Mouse (Mus musculus): ENCODE data around the gene Slc25a47. TPM values are rescaled to one million over a fixed set of nuclear protein-coding genes. Genes with fewer than 3 reads are reported as not detected.
"Not testable (repeated sequence)": the region's sequence is repeated elsewhere in the genome, so short reads cannot be mapped to it uniquely, and the experiment has no call there.

Slc25a47 gene
- polyA plus RNA-seq, 1 experiment from 2014 or later, result 10.0 TPM

DNA sequence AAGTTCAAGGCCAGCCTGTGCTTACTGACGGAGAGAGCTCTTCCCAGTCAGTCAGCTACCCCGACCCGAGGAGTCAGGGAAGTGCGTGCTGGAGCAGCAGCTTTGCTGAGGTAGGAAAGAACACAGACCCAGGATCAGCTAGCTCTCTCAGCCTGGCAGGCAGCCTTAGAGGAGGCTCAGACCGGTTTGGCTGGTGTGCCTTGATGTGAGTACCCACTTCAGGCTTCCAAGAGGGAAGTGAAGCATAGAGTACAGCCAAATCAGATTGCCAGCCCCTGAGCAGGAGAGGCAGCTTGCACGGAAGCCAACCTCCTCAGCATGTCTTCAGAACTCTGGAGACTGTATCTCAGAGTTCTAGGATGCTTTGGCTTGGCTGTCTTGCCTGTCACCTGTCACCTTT lies 5.3 kb downstream of the Slc25a47 start:
- Histone ChIP-seq H3K4me1 (replicated peaks; ENCODE audit: control insufficient read depth, insufficient read depth, low read length) (peaks cover 16% of the 10 kb centered on the region; the same call in 1 of the 2 replicates), H3K27ac (ENCODE audit: low read depth, low read length) (no peak overlapping the region), H3K9me3 (ENCODE audit: control insufficient read depth, low read length) (no peaks in the 10 kb centered on the region), H3K4me2 (ENCODE audit: low read depth, low read length, severe bottlenecking) (no peak overlapping the region), H3K4me3 (ENCODE audit: low read depth, low read length) (no peak overlapping the region), H3K9ac (ENCODE audit: low read length) (no peak overlapping the region), H3K36me3 (ENCODE audit: control insufficient read depth, insufficient read depth, low read length) (peaks cover 5% of the 10 kb centered on the region; the same call in 1 of the 2 replicates), H3K27me3 (ENCODE audit: control insufficient read depth, insufficient read depth, low read length) (no peaks in the 10 kb centered on the region)
- 90% methylated on average over 6 of the region's 6 CpGs for WGBS
- no peak for ATAC-seq (replicated peaks; ENCODE audit: low FRiP score)
- DNase-seq (ENCODE audit: low spot score), result no peak

DNA sequence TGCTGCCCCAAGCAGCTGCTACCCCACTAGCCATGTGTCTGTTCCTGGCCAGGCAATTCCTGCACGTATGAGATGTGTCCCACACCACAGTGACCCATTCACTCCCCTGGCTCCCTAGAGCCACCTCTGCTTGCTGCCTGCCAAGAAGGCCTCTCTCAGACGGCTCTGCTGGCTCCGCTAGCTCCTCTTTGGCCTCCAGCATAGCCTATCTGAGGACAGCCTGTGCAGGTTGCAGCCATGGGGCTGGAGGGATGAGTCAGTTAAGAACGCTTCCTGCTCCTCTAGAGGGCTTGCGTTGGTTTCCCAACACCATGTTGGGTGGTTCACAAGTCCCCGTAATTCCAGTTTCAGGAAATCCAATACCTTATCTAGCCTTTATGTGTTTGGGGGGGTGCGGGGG lies 6.8 kb downstream of the Slc25a47 start:
- H3K9me3 ChIP-seq (ENCODE audit: control insufficient read depth, low read length), result no peaks in the 10 kb centered on the region
- no peak overlapping the region for H3K27ac ChIP-seq (ENCODE audit: low read depth, low read length)
- no peak overlapping the region for H3K4me3 ChIP-seq (ENCODE audit: low read depth, low read length)
- DNase-seq (ENCODE audit: low spot score) (no peak), ATAC-seq (replicated peaks; ENCODE audit: low FRiP score) (no peak)
- peaks cover 6% of the 10 kb centered on the region; the same call in 1 of the 2 replicates for H3K4me1 ChIP-seq (replicated peaks; ENCODE audit: control insufficient read depth, insufficient read depth, low read length)
- no peak overlapping the region for H3K9ac ChIP-seq (ENCODE audit: low read length)
- peaks cover 5% of the 10 kb centered on the region; the same call in 1 of the 2 replicates for H3K36me3 ChIP-seq (ENCODE audit: control insufficient read depth, insufficient read depth, low read length)
- 88% methylated on average over 7 of the region's 7 CpGs for WGBS
- H3K4me2 ChIP-seq (ENCODE audit: low read depth, low read length, severe bottlenecking), result no peak overlapping the region
- H3K27me3 ChIP-seq (ENCODE audit: control insufficient read depth, insufficient read depth, low read length), result no peaks in the 10 kb centered on the region

DNA sequence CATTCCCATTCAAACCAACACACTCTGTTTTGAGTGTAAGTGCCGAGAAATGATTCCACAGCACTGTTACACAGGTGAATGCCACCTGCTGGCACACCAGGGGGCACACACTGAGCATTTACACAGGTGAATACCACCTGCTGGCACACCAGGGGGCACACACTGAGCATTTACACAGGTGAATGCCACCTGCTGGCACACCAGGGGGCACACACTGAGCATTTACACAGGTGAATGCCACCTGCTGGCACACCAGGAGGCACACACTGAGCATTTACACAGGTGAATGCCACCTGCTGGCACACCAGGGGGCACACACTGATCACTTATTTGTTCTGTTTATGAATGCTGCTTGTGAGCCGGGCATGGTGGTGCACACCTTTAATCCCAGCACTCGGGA lies 12.2 kb downstream of the Slc25a47 start:
- not testable (repeated sequence) for H3K27ac ChIP-seq (ENCODE audit: low read depth, low read length); H3K4me3 ChIP-seq (ENCODE audit: low read depth, low read length); H3K36me3 ChIP-seq (ENCODE audit: control insufficient read depth, insufficient read depth, low read length); ATAC-seq (replicated peaks; ENCODE audit: low FRiP score); H3K9ac ChIP-seq (ENCODE audit: low read length); H3K27me3 ChIP-seq (ENCODE audit: control insufficient read depth, insufficient read depth, low read length); H3K4me2 ChIP-seq (ENCODE audit: low read depth, low read length, severe bottlenecking); DNase-seq (ENCODE audit: low spot score); H3K4me1 ChIP-seq (replicated peaks; ENCODE audit: control insufficient read depth, insufficient read depth, low read length); H3K9me3 ChIP-seq (ENCODE audit: control insufficient read depth, low read length)
- 87% methylated on average over 3 of the region's 3 CpGs for WGBS

DNA sequence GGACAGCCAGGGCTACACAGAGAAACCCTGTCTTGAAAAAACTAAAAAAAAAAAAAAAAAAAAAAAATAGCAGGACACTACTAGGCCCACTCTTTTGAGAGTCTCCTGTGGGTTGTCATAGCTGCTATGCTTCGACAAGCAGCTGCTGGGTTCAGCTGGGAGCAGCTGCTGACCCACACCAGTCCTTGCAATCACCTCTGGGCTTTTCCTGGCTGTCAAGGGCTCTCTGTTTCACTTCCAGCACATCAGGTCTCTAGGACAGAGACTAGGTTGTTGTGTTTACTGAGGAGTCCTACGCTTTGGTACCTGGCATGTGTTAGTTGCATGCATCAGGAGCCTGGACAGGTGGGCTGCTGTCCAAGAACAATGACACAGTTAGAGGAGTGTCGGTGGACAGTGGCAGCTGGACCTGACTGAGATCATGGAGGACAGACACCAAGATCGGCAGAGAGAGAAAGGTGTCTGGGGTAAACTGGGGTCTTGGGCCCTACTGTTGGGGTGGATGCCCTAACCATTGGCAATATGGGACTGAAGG lies 13.7 kb downstream of the Slc25a47 start:
- no peak overlapping the region for H3K27ac ChIP-seq (ENCODE audit: low read depth, low read length)
- no peak overlapping the region for H3K9ac ChIP-seq (ENCODE audit: low read length)
- H3K4me1 ChIP-seq (replicated peaks; ENCODE audit: control insufficient read depth, insufficient read depth, low read length), result no peaks in the 10 kb centered on the region
- ATAC-seq (replicated peaks; ENCODE audit: low FRiP score) (no peak), DNase-seq (ENCODE audit: low spot score) (no peak)
- no peak overlapping the region for H3K4me2 ChIP-seq (ENCODE audit: low read depth, low read length, severe bottlenecking)
- H3K36me3 ChIP-seq (ENCODE audit: control insufficient read depth, insufficient read depth, low read length), result peaks cover 2% of the 10 kb centered on the region; the same call in 1 of the 2 replicates
- WGBS, result 91% methylated on average over 4 of the region's 4 CpGs
- H3K27me3 ChIP-seq (ENCODE audit: control insufficient read depth, insufficient read depth, low read length), result no peaks in the 10 kb centered on the region
- no peaks in the 10 kb centered on the region for H3K9me3 ChIP-seq (ENCODE audit: control insufficient read depth, low read length)
- no peak overlapping the region for H3K4me3 ChIP-seq (ENCODE audit: low read depth, low read length)

DNA sequence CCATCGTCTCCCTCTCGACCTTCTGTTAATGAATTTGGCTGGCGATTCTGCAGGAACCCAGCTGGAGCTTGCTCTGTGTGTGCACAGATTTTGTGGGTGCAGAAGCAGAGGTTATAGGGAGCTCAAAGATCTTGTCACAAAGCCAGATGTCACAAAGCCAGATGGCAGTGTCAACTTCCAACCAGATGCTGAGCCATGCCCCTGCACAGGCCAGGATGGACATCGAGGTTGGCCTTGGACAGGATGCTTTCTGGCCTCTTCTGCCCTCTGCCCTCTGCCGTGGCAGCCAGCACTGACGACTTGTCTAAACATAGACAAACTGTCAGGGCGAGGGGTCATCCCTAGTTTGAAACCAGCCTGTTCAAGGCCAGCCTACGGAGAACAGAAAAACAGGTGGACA lies 14.3 kb downstream of the Slc25a47 start:
- DNase-seq (ENCODE audit: low spot score) (no peak), ATAC-seq (replicated peaks; ENCODE audit: low FRiP score) (no peak)
- Histone ChIP-seq H3K4me2 (ENCODE audit: low read depth, low read length, severe bottlenecking) (no peak overlapping the region), H3K4me3 (ENCODE audit: low read depth, low read length) (no peak overlapping the region), H3K27me3 (ENCODE audit: control insufficient read depth, insufficient read depth, low read length) (no peaks in the 10 kb centered on the region), H3K36me3 (ENCODE audit: control insufficient read depth, insufficient read depth, low read length) (peaks cover 1% of the 10 kb centered on the region; the same call in 1 of the 2 replicates), H3K4me1 (replicated peaks; ENCODE audit: control insufficient read depth, insufficient read depth, low read length) (no peaks in the 10 kb centered on the region), H3K9ac (ENCODE audit: low read length) (no peak overlapping the region), H3K9me3 (ENCODE audit: control insufficient read depth, low read length) (no peaks in the 10 kb centered on the region), H3K27ac (ENCODE audit: low read depth, low read length) (no peak overlapping the region)
- 68% methylated on average over 8 of the region's 8 CpGs for WGBS

DNA sequence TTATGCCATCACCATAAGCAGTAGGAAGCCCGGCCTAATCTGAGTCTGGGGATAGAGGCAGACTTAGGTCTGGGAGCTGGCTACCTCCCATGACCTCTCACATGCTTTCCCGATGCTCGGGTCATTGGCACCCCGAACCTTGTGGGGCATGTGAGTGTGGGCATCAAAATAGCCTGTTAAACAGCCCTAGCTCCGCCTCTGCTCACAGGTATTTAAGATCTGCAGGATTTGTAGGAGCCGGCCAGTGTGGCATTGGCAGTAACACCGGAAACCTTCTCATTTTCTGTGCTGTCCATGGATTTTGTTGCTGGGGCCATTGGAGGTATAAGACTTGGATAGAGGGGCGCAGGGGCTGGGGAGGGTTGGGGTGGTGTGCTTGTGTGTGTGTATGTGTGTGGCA lies 15.0 kb downstream of the Slc25a47 start:
- WGBS, result 92% methylated on average over 8 of the region's 8 CpGs
- H3K27ac ChIP-seq (ENCODE audit: low read depth, low read length), result no peak overlapping the region
- ATAC-seq (replicated peaks; ENCODE audit: low FRiP score) (no peak), DNase-seq (ENCODE audit: low spot score) (no peak)
- H3K9me3 ChIP-seq (ENCODE audit: control insufficient read depth, low read length), result no peaks in the 10 kb centered on the region
- no peaks in the 10 kb centered on the region for H3K27me3 ChIP-seq (ENCODE audit: control insufficient read depth, insufficient read depth, low read length)
- no peak overlapping the region for H3K4me3 ChIP-seq (ENCODE audit: low read depth, low read length)
- no peak overlapping the region for H3K9ac ChIP-seq (ENCODE audit: low read length)
- H3K4me2 ChIP-seq (ENCODE audit: low read depth, low read length, severe bottlenecking), result no peak overlapping the region
- no peaks in the 10 kb centered on the region for H3K36me3 ChIP-seq (ENCODE audit: control insufficient read depth, insufficient read depth, low read length)
- no peaks in the 10 kb centered on the region for H3K4me1 ChIP-seq (replicated peaks; ENCODE audit: control insufficient read depth, insufficient read depth, low read length)

DNA sequence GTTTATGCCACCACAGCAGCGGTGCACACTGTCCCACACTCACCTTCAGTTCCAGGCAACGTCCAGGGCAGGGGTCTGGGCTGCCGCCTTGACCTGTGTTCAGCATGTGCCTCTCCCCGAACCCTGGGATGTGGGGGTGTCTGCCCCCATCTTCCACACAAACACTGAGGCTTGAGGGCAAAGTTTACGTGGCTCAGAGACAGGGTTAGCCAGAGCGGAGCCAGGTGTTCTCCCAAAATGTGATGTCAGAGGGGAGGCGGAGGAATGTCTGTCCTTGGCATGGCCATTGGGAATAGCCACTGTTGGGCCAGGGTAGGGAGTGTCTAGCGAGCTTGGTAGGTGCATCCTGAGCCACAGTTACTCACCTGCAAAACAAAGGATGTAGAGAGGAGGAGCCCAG lies 17.0 kb downstream of the Slc25a47 start:
- 92% methylated on average over 8 of the region's 8 CpGs for WGBS

DNA sequence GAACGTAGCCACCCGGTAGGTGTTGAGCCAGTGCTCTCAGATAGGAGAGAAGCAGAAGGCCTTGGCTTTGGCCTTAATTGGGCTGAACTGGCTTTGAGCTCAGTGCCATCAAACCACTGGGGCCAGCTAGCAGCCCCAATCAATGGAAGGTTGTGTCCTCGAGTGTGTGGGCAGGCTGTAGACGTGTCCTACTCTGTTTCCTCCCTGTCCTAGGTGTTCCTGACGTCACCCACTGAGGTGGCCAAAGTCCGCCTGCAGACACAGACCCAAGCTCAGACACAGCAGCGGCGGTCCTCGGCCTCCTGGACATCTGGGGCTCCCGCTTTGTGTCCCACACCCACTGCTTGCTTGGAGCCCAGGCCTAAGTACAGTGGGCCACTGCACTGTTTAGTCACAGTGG lies 19.2 kb downstream of the Slc25a47 start:
- Histone ChIP-seq H3K27ac (ENCODE audit: low read depth, low read length) (no peak overlapping the region), H3K4me3 (ENCODE audit: low read depth, low read length) (no peak overlapping the region), H3K27me3 (ENCODE audit: control insufficient read depth, insufficient read depth, low read length) (no peaks in the 10 kb centered on the region), H3K9ac (ENCODE audit: low read length) (no peak overlapping the region), H3K36me3 (ENCODE audit: control insufficient read depth, insufficient read depth, low read length) (no peaks in the 10 kb centered on the region), H3K4me1 (replicated peaks; ENCODE audit: control insufficient read depth, insufficient read depth, low read length) (no peaks in the 10 kb centered on the region), H3K4me2 (ENCODE audit: low read depth, low read length, severe bottlenecking) (no peak overlapping the region), H3K9me3 (ENCODE audit: control insufficient read depth, low read length) (no peaks in the 10 kb centered on the region)
- ATAC-seq (replicated peaks; ENCODE audit: low FRiP score), result no peak
- 94% methylated on average over 10 of the region's 10 CpGs for whole genome bisulfite sequencing
- no peak for DNase-seq (ENCODE audit: low spot score)

More for the DNA sequence above, 17.0 kb downstream of the Slc25a47 start:
- Histone ChIP-seq H3K27me3 (ENCODE audit: control insufficient read depth, insufficient read depth, low read length) (no peaks in the 10 kb centered on the region), H3K4me1 (replicated peaks; ENCODE audit: control insufficient read depth, insufficient read depth, low read length) (no peaks in the 10 kb centered on the region), H3K9ac (ENCODE audit: low read length) (no peak overlapping the region), H3K4me2 (ENCODE audit: low read depth, low read length, severe bottlenecking) (no peak overlapping the region), H3K9me3 (ENCODE audit: control insufficient read depth, low read length) (no peaks in the 10 kb centered on the region), H3K4me3 (ENCODE audit: low read depth, low read length) (no peak overlapping the region), H3K27ac (ENCODE audit: low read depth, low read length) (no peak overlapping the region), H3K36me3 (ENCODE audit: control insufficient read depth, insufficient read depth, low read length) (no peaks in the 10 kb centered on the region)
- DNase-seq (ENCODE audit: low spot score), result no peak
- ATAC-seq (replicated peaks; ENCODE audit: low FRiP score), result no peak

DNA sequence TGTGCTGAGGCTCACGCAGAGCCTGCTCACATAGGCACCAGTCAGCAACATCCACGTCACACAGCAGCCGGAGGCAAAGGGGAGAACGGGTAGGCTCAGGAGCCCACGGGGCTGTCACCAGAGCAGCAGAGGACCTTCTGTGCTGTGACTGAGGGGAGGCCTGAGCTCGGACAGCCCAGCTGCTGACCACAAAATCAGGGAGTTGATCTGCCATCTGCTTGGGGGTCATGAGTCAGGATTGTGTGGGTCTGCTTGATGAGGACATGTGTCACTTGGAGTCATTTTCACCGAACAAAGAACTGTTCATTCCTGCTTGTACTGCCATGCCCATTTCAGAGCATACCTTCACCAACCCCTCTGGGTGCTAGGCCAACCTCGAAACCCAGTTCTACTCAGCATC lies 20.3 kb downstream of the Slc25a47 start:
- WGBS, result 91% methylated on average over 8 of the region's 8 CpGs
- H3K4me1 ChIP-seq (replicated peaks; ENCODE audit: control insufficient read depth, insufficient read depth, low read length), result no peaks in the 10 kb centered on the region
- no peak overlapping the region for H3K9ac ChIP-seq (ENCODE audit: low read length)
- H3K4me2 ChIP-seq (ENCODE audit: low read depth, low read length, severe bottlenecking), result no peak overlapping the region
- H3K27me3 ChIP-seq (ENCODE audit: control insufficient read depth, insufficient read depth, low read length), result no peaks in the 10 kb centered on the region
- no peaks in the 10 kb centered on the region for H3K9me3 ChIP-seq (ENCODE audit: control insufficient read depth, low read length)
- H3K27ac ChIP-seq (ENCODE audit: low read depth, low read length), result no peak overlapping the region
- no peak overlapping the region for H3K4me3 ChIP-seq (ENCODE audit: low read depth, low read length)
- DNase-seq (ENCODE audit: low spot score), result no peak
- ATAC-seq (replicated peaks; ENCODE audit: low FRiP score), result no peak
- no peaks in the 10 kb centered on the region; the same call in 1 of the 2 replicates for H3K36me3 ChIP-seq (ENCODE audit: control insufficient read depth, insufficient read depth, low read length)
